Mouse (Mus musculus) left cerebral cortex, adult 2 months (tissue): Measurements from ENCODE around the gene Rnf34. TPM values are rescaled to one million over a fixed set of nuclear protein-coding genes. Genes with fewer than 3 reads are reported as not detected.

ENCODE experiments used
- DNase-seq, 2 experiments: peaks; one replicate each; pipeline ENCODE4 v3.0.0; 2021 to 2022; ENCODE audit warnings: low spot score in 2 of 2, mixed read lengths in 1 of 2; ENCODE audit errors: extremely low spot score in 1 of 2
- H3K27ac ChIP-seq: fragments of 200-600 bp; 2 replicates; pipeline ENCODE4 v1.8.1; 2022
- H3K4me3 ChIP-seq: fragments of 200-600 bp; 2 replicates; pipeline ENCODE4 v1.8.1; 2022
- CTCF ChIP-seq: fragments of 200-600 bp; IDR thresholded peaks from 2 replicates; pipeline ENCODE4 v1.8.1; 2022; ENCODE audit warnings: antibody characterized with exemption, mild to moderate bottlenecking, moderate library complexity
- intact Hi-C: fragments of 180-260 bp; cut with DNase I; formaldehyde crosslinking; loops from one replicate; pipeline ENCODE4 v1.15.1; 2025
- total RNA-seq, 2 experiments: library from RNA; stranded (reverse); gene quantifications; 2 replicates each; pipeline ENCODE4 v1.2.3; 2021

Rnf34 gene
- total RNA-seq, 2 experiments from 2014 or later: 51.5 to 56.3 TPM

- Histone ChIP-seq H3K27ac (no peak overlapping the region), H3K4me3 (no peak overlapping the region)
- no peak; the same call in 1 of the 2 replicates for TF ChIP-seq CTCF
- intact Hi-C loops: no loop called here
- no peak for DNase-seq
These were observed 25.4 kb upstream of the Rnf34 start for GRCm38 (mm10) chr5:122824450-122824849.

- no peak for DNase-seq
- intact Hi-C loops: no loop called here
- TF ChIP-seq CTCF: no peak
- Histone ChIP-seq H3K4me3 (no peak overlapping the region), H3K27ac (no peak overlapping the region)
These were observed 24.7 kb upstream of the Rnf34 start for GRCm38 (mm10) chr5:122825099-122825498.

GRCm38 (mm10) chr5:122832536-122832935 lies 17.3 kb upstream of the Rnf34 start:
- intact Hi-C loops: no loop called here
- no peak for TF ChIP-seq CTCF
- DNase-seq: no peak
- no peak overlapping the region for H3K4me3 ChIP-seq
- H3K27ac ChIP-seq: no peak overlapping the region

GRCm38 (mm10) chr5:122832996-122833395 lies 16.9 kb upstream of the Rnf34 start:
- Histone ChIP-seq H3K4me3 (no peak overlapping the region), H3K27ac (no peak overlapping the region)
- no peak for DNase-seq
- no peak for TF ChIP-seq CTCF
- intact Hi-C loops: no loop called here

DNA sequence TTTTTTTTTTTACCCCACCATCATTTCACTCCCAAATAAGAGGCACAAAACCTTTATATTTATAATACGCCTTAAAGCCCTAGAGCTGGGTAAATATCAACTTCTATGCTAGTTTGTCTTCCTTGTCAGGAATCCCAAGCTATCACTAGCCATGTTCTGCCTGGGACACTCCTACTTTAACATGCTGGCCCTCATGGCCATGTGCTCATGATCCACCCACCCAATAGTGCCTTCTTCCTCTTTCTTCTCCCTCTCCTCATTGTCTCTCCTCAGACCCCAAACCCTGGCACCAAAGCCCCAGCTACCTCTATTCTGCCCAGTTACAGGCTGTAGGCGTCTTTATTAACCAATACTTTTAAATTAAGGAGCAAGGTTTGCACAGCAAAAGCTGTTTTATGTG lies 8.7 kb upstream of the Rnf34 start:
- intact Hi-C loops: no loop called here
- Histone ChIP-seq H3K4me3 (no peak overlapping the region), H3K27ac (no peak overlapping the region)
- no peak for DNase-seq
- no peak for TF ChIP-seq CTCF

- intact Hi-C loops: no loop called here
- no peak overlapping the region for H3K4me3 ChIP-seq
- no peak for DNase-seq
- no peak overlapping the region for H3K27ac ChIP-seq
- TF ChIP-seq CTCF: no peak
These were observed 6.0 kb upstream of the Rnf34 start for GRCm38 (mm10) chr5:122843799-122844198.

- H3K27ac ChIP-seq: peak overlapping the region; percentile 97
- peak in 1 of 2 experiments; percentile 21 for DNase-seq
- TF ChIP-seq CTCF: peak; percentile 40
- peak overlapping the region; percentile 95 for H3K4me3 ChIP-seq
- intact Hi-C loops: loop anchor here (1.0 kb wide), 1 partner anchor 29 kb away; the partner anchor contains the start of gene Anapc5
These were observed 613 bp downstream of the Rnf34 start for GRCm38 (mm10) chr5:122850319-122851002.

GRCm38 (mm10) chr5:122852611-122853010 lies 2.8 kb downstream of the Rnf34 start:
- H3K4me3 ChIP-seq: no peak overlapping the region
- TF ChIP-seq CTCF: no peak
- H3K27ac ChIP-seq: no peak overlapping the region
- DNase-seq: no peak
- intact Hi-C loops: no loop called here

DNA sequence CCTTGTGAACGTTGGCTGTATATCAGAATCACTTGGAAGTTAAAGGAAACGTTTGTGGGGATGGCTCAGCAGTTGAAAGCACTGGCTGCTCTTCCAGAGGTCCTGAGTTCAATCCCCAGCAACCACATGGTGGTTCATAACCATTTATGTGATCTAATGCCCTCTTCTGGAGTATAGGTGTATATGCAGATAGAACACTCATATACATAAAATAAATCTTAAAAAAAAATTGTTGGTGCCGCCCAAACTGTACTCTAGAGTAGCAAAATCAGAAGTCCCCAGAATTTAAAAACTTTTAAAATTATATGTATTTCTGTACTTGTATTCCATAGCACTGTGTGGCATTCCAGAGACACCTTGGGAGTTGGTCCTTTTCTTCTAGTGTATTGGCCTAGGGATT lies 6.0 kb downstream of the Rnf34 start:
- no peak overlapping the region for H3K4me3 ChIP-seq
- DNase-seq: no peak
- H3K27ac ChIP-seq: no peak overlapping the region
- TF ChIP-seq CTCF: peak; percentile 22; the same call in 1 of the 2 replicates
- intact Hi-C loops: no loop called here

DNA sequence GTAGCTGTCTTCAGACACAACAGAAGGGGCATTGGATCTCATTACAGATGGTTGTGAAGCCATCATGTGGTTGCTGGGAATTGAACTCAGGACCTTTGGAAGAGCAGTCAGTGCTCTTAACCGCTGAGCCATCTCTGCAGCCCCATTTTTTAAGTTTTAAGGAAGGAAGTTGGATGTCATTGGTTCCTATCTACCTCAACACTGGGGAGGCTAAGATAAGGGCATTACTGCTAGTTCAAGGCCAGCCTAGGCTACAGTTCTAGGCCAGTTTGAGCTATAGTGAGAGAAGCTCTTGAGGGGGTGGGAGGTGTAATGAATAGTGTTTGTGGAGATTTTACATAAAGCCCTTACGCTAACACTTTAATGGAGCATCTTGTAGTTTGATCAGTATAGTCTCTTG lies 13.2 kb downstream of the Rnf34 start:
- H3K4me3 ChIP-seq: no peak overlapping the region
- no peak overlapping the region for H3K27ac ChIP-seq
- no peak for DNase-seq
- intact Hi-C loops: no loop called here
- TF ChIP-seq CTCF: no peak

DNA sequence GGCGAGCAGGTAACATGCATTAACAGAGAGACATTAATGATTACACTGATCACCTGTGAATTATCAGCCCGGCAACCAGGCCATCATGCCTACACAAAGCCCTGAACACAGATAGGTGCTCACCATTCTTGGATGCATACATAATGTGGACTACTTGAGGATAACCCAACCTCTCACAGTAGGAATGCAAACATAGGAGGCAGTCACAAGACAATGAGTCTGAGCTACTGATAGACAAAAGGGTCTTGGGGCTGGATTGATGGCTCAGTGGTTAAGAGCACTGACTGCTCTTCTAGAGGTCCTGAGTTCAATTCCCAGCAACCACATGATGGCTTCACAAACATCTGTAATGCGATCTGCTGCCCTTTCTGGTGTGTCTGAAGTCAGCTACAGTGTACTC lies 22.8 kb downstream of the Rnf34 start:
- TF ChIP-seq CTCF: no peak
- Histone ChIP-seq H3K4me3 (no peak overlapping the region), H3K27ac (no peak overlapping the region)
- intact Hi-C loops: no loop called here
- no peak for DNase-seq

DNA sequence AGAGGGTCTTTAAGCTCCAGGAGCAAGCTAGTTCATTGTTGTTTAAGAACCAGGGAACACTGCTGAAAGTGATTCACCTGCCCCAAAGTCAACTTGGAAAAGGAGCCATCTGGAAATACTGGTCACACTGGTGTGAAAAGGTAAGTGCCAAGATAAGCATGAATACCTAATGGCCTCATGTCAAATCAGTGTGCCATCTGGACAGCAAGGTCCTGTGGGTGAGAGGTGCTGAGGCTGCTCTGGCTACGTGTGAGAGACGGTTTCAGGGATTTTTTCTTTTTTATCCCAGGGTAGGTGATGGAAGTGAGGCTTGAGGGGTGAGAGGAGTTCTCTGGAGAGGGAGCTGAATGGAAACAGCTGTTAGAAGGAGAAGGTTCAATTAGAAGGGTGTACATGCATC lies 23.7 kb downstream of the Rnf34 start:
- DNase-seq: no peak
- Histone ChIP-seq H3K4me3 (no peak overlapping the region), H3K27ac (no peak overlapping the region)
- TF ChIP-seq CTCF: no peak
- intact Hi-C loops: no loop called here

GRCm38 (mm10) chr5:122874359-122874758 lies 24.5 kb downstream of the Rnf34 start:
- no peak overlapping the region for H3K27ac ChIP-seq
- intact Hi-C loops: no loop called here
- H3K4me3 ChIP-seq: no peak overlapping the region
- no peak for DNase-seq
- no peak for TF ChIP-seq CTCF
